Mouse (Mus musculus) kidney, postnatal 36 days (tissue): ENCODE measurements around the gene Med24.
"Not testable (repeated sequence)": the region's sequence is repeated elsewhere in the genome, so short reads cannot be mapped to it uniquely, and the experiment has no call there.

Experiments used
- DNase-seq, 2 experiments: peaks; one replicate each; pipeline ENCODE4 v3.0.0; 2021 to 2022; ENCODE audit warnings: mixed read lengths in 2 of 2

The Med24 gene

DNA sequence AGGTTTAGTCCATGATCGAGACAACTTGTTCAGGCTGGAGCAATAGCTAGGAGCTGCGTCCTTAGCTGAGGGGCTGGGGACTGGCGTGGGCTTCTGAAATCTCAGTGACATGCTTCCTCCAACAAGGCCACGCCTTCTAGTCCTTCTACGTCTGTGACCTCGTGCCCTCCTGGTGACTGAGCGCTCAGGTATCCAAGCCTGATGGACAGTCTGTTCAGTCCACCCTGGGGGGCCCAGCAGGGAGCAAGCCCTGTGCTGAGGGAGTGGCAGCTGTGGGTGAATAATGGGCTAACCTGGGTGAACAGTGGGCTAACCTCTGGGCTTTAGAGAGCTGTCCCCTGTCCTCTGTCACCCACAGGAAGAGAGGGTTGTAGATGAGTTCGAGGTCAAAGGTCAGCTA, 41.2 kb downstream of the Med24 start:
- no peak for DNase-seq

DNA sequence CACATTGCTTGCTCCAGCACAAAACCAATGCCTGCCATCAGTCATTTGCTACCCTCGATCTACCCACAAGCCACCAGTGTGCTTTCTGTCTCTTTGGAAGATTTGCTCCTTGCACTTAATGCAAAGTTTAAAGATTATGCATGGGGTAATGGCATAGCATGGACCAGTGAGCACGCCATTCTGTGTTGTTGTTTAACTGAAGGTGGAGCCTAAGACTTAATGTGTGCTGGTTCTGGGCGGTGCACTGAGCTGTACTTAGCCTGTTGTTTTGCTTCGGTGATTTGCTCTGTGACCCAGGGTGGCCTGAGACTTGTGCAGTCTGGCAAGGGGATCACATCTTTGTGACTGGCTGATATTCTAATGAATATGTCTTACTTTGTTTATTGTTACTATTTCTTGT, 42.3 kb downstream of the Med24 start:
- peak; percentile 78 to 90 for DNase-seq

DNA sequence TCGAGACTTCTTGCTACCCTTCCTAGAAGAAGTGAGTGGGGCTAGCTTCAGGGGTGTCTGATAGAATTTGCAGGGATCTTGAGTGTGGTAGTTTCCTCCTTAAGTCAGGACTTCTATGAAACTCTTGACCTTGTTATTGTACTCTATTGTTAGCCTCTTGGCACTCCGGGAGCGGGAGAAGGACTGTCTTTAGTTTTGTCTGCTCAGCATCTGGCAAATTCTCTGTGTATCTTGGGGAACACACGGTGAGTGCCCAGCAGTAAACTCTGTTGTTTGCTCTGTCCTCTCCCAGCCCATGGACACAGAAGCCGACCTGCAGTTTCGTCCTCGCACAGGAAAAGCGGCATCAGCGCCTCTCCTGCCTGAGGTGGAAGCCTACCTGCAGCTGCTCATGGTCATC, 43.6 kb downstream of the Med24 start:
- peak; percentile 47 to 53 for DNase-seq

DNA sequence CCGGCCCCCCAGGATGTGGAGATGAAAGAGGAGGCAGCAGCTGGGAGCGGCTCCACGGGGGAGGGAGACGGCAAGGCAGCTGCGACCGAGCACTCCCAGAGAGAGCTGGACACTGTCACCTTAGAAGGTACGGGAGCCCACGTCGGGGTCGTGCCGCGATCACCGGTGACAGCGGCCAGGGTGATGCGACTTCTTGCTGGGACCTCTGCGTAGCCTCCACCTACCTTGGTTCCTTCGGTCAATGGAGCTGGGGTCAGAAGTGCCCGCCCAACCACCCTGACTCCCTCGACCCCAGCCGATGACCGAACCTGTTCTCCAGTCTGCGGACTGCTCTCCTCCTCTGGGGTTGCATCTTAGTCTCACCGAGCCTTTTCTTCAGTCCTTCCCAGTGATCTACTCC, 46.4 kb downstream of the Med24 start:
- peak in 1 of 2 experiments; percentile 36 for DNase-seq

DNA sequence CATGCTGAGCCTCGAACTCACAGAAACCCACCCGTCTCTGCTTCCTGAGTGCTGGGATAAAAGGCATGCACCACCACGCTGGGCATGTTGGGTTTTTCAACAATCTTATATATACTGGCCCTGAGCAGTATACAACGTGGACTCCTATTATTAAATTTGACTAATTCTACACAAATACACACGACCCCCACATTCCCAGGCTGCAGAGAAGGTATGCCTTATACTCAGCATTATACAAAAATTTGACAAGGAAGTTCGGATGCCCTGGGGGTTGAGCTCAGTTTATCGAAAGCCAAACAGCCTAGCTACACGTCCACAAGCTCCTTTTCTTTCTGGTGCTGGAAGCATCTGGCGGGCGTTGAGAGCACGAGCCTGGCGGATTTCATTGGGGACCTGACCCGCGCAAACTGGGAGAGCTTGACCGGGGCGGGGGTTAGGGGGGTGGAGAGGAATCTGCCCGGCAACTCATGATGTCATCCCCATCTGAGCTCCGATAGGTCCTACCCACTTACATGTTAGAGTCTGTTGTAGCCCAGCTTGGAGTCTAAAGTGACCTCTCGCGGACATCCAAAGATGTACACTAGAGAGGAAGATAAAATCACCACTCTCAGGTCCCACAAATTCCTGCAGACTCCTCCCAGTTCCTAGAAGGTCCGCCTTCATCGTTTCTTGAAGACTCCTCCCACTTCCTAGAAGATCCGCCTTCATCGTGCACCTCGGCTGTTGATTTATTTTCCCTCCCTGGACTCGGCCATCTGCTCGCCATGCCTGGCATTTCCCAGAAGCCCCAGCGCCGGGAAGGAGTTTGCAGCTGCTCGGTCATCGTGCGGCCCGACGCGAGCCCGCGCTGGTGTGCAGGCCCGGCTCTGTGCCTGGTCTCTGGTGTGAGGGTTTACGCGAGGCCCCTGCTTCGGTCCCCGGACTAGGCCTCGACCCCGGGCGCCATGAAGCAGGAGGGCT, 47.2 kb downstream of the Med24 start, which contains the start of gene Psmd3:
Psmd3 (plus strand) TSS at position 769 of the 960 bp plus-strand sequence.
- peak; percentile 95 to 97 for DNase-seq

DNA sequence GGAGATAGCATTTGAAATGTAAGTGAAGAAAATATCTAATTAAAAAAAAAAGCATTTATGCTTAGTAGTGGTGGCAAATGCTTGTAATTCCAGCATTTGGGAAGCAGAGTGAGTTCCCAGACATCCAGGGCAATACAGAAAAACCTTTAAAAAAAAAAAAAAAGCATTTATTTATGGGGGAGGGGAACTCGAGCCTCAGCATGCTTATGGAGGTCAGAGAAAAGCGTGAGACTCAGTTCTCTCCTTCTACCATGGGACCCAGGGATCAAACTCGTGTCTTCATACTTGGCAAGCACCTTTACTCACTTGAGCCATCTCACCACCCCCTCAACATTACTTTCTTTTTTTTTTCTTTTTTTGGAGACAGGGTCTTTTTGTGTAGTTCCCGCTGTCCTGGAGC, 48.0 kb downstream of the Med24 start:
- DNase-seq: no peak

DNA sequence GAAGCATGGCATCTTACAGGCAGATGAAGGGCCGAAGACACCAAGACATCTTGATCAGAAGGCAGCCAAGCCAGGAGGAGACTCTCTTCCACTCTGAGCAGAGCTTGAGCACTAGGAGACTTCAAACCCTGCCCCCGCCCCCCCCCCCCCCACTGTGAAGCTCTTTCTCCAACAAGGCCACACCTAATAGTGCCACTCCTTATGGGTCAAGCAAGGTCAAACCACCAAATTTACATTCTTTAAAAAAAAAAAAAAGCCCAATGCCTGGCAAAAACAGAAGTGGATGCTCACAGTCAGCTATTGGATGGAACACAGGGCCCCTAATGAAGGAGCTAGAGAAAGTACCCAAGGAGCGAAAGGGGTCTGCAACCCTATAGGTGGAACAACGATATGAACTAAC, 48.6 kb downstream of the Med24 start:
- DNase-seq: not testable (repeated sequence)

DNA sequence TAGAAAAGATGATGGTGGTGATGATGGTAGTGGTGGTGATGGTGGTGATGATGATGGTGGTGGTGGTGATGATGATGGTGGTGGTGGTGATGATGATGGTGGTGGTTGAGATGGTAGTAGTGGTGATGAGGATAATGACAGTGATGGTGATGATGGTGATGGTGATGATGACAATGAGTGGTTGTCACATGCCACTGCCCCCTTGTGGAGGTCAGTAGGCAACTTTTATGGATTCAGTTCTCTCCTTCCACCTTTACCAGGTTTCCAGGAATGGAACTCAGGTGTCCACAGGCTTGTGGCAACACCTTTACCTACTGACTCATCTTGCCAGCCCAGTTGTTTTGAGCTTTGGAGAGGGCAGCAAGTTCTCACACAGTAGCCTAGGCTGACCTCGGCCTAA, 49.2 kb downstream of the Med24 start:
- no peak for DNase-seq

DNA sequence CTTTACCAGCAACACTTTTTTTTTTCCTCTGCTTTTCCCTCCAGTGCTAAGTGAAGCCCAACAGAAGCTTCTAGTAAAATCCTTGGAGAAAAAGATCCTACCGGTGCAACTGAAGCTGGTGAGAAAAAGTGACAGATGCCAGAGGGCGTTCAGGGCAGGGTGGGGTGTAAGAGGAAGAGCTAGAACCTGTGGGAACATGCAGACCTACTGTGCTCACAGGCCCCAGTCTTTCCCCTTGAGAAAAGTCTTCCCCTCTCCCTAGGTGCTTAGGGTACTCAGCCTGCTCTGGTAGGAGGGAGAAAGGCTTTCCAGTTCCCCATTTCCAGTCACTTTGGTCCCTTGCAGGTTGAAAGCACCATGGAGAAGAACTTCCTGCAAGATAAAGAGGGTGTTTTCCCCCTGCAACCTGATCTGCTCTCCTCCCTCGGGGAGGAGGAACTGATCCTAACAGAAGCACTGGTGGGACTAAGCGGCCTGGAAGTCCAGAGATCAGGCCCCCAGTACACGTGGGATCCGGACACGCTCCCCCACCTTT, 53.3 kb downstream of the Med24 start:
- no peak for DNase-seq

DNA sequence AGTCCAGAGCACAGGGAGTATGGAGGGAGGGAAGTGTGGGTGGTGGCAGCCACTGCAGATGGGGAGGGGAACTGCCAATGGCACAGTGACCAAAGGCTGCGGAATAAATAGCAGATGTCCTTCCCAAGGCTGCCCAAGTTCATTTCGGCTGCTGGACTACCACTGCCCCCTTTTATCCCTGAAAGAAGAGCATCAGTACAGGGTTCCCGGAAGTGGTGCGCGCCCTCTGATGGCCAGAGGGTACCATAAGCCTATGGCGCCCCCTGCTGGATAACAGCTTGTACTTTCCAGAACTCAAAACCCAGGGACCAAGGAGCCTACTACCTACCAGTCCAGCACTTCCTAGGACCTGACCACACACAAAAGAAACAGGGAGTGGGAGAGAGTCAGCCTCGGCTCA, 56.1 kb downstream of the Med24 start:
- DNase-seq: peak in 1 of 2 experiments; percentile 72

DNA sequence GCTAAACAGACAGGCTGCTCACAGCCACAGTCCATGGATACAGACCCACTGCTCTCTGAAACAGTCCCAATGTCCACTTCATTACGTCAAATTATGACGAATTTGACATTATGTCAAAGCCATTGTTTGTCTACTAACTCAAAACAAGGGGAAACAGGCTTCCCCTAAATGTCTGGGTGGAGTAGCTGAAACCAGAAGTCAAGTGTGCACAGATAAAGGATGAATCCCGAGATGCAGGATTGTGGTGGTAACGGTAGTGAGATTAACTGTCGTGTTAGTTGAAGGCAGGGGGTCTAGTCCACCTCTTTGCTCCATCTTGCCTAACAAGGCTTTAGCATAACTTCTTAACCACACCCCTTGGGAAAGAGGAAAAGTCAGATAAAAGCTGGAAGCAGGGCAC, 56.8 kb downstream of the Med24 start:
- DNase-seq: no peak

DNA sequence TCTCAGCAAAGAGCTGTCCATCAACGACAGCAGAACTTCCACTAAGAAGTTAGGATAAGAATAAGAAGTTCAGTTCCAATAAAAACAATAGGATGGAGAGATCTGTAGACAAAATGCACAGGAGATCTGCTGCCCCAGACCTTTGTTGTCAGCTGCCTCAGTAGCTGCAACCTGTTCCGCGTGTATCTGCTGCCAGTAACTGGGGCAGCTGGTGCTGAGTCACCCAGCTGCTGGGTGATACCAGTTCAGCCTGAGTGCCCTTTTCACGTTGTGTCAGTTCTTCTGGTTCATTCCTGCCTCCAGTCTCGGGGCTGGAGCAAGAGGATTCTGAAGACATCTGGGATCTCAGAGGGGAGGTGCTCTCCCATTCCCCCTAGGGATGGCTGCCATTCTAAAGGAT, 57.4 kb downstream of the Med24 start:
- no peak for DNase-seq

DNA sequence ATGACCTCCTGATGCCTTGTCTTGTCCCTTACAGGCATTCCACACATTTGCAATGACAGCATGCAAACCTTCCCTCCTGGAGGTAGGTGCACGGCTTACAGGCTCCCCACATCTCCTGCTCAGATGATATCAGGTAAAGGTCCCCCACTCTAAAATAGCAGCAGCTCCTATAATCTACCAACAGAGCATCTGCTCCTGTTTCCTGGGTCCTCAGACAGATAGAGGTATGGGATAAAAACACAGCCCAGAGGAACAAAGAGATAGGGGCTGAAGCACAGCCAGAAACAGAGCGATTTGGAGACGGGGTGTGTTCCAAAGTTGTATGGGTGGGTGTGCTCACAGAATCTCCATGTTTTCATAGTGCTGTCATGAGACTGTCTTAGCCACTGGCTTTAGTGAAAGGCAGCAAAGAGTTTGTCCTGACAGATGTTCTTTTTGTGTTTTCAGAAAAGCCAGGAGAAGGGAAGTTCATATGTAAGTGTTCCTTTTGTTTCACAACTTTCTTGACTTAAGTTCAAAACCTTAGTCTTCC, 57.9 kb downstream of the Med24 start:
- DNase-seq: no peak

DNA sequence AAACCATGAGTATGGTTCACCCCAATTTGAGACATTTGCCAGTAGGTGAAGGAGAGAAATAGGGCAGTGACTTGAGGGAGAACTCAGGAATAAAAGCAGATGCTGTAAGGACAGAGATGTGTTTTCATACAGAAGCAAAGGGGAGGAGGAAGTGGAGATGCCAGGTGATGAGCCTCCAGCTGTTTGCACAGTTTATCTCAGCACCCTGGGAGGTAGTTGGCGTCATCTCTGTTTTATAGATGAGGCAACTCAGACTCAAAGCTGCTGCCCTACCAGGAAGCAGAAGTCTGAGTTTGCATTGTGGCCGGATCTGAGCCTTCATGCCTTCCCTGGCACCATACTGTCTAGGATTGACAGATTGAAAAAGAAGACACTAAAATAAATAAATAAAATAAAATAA, 60.3 kb downstream of the Med24 start:
- no peak for DNase-seq

DNA sequence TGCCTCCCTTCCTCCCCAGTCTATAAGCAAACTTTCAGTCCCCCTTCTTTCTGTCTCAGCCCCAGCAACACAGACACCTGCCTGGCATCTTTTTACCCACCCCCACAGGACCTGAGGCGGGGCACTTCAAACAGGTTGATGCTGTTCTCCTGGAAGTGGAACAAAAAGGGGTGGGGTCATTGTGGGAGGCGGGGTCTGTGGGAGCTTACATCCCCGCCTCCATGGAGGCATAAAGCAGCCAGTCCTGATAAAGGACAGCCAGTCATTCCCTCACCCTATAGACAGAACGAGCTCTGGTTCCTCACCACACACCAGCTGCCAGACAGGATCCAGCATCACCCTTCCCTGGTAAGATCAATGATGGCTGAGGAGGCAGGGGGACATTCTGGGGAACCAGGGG, 65.1 kb downstream of the Med24 start, which contains the start of gene Gsdma:
Gsdma (plus strand) TSS at position 261 of the 400 bp plus-strand sequence.
- DNase-seq: no peak

DNA sequence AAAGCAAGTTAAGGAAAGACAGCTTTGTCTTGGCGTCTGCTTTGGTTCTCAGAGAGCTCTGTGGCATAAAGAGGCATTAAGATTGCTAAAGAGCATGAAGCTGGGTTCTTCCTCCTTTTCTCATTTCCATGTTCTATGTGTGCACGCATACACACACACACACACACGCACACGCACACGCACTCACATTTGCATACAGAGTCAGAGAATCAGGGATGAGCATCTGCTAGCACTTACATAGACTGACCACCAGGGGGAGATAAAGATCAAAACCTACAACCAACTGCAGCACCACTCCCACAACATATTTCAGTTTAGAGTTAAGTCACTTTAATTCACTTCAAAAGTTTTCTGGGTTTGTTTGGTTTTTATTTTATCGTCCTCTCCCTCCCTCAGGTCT, 68.7 kb downstream of the Med24 start:
- DNase-seq: peak; percentile 32 to 44

DNA sequence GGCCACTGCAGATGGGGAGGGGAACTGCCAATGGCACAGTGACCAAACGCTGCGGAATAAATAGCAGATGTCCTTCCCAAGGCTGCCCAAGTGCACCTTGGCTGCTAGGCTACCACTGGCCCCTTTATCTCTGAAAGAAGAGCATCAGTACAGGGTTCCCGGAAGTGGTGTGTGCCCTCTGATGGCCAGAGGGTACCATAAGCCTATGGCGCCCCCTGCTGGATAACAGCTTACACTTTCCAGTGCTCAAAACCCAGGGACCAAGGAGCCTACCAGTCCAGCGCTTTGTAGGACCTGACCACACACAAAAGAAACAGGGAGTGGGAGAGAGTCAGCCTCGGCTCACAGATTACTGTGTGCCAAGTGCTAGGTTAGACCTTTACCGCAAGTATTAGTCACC, 74.2 kb downstream of the Med24 start:
- DNase-seq: peak; percentile 44 to 75
